In the genomic region with DNA sequence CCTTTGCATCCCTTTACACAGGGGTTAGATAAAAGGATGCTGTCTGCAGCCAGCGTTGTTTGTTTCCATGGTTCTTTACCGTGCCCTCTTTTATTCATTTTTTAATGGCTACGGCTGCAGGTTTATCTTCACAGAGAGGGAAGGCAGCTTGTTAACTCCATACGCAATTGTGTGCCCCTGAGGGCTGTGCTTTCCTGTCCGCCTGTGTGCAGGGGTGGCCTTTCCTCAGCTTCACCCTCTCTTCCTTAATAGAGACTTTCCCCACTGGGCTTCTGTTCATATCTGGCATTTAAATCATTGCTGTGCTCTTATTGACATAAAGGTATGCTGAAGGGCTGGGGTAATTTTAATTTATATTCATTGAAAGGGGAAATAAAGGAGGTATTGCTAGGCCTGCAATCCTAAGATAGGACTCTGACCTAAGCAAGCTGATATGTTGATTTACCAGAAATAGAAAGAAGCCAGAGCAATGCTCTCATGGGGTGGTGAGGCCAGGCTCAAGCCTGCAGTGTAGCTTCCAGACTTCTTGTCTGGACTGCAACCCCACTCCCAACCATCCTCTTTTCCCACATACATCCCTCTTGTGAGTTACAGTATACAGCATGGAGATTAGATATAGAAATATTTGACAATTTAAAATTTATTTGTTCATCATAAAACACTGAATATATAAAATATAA, we compare ENCODE assay signal across 18 mouse cellular contexts.
A peak's percentile ranks its signal among the peaks of the same experiment; 100 is the strongest.
DNase-seq lines count a peak whose midpoint lies in the region; ATAC-seq and TF ChIP-seq lines count a peak whose summit lies in the region.
"Had no signal": no experiment of that assay in that cellular context is flagged by ENCODE, and none has a peak within 500 bp of the region (broad histone marks: within the 10 kb centered on the region; RNA-seq: fewer than 3 reads in every experiment).

No protein-coding gene starts in this region.

- H3K9ac ChIP-seq in heart, embryonic 12.5 days, result no peak overlapping the region
- H3K9ac ChIP-seq in midbrain, postnatal 0 days (replicated peaks; ENCODE audit: low read length, poor library complexity, severe bottlenecking), result no peak overlapping the region
- no peak overlapping the region for H3K9ac ChIP-seq in hindbrain, embryonic 13.5 days
- H3K9ac ChIP-seq in midbrain, embryonic 16.5 days (ENCODE audit: low read depth, low read length), result no peak overlapping the region
- H3K9ac ChIP-seq: embryonic facial prominence, embryonic 12.5 days; intestine, embryonic 15.5 days; limb, embryonic 15.5 days had no signal

- no peak for DNase-seq in heart, adult 18-20 months
- DNase-seq in midbrain, embryonic 10.5 days (ENCODE audit: low spot score), result no peak
- DNase-seq in midbrain, postnatal 0 days (ENCODE audit: low spot score), result no peak
- no peak for DNase-seq in thymus, postnatal 4 days
- DNase-seq: adrenal gland, postnatal 36 days; cerebellum, adult 8-10 months; heart, adult 2 months; lung, postnatal 10 days; thymus, postnatal 14 days had no signal

- H3K4me3 ChIP-seq in heart, embryonic 12.5 days, result no peak overlapping the region
- H3K4me3 ChIP-seq in midbrain, embryonic 10.5 days, result no peak overlapping the region
- no peak overlapping the region for H3K4me3 ChIP-seq in midbrain, postnatal 0 days (ENCODE audit: low read depth, low read length)
- H3K4me3 ChIP-seq in hindbrain, embryonic 13.5 days, result no peak overlapping the region
- no peak overlapping the region for H3K4me3 ChIP-seq in midbrain, embryonic 16.5 days (ENCODE audit: low read depth, low read length)
- H3K4me3 ChIP-seq: embryonic facial prominence, embryonic 12.5 days; heart, adult 2 months; intestine, embryonic 15.5 days; limb, embryonic 15.5 days; megakaryocyte, embryonic 14.5 days had no signal

- no peak overlapping the region for H3K4me2 ChIP-seq in heart, embryonic 12.5 days
- H3K4me2 ChIP-seq in midbrain, postnatal 0 days (ENCODE audit: low read depth, low read length, poor library complexity, severe bottlenecking), result no peak overlapping the region
- no peak overlapping the region for H3K4me2 ChIP-seq in hindbrain, embryonic 13.5 days
- no peak overlapping the region for H3K4me2 ChIP-seq in midbrain, embryonic 16.5 days (ENCODE audit: low read length)
- H3K4me2 ChIP-seq: embryonic facial prominence, embryonic 12.5 days; intestine, embryonic 15.5 days; limb, embryonic 15.5 days had no signal

- 35% methylated on average over 5 of the region's 5 CpGs for WGBS in heart, embryonic 12.5 days
- WGBS in midbrain, embryonic 10.5 days, result 32% methylated on average over 5 of the region's 5 CpGs
- 18% methylated on average over 5 of the region's 5 CpGs for WGBS in midbrain, postnatal 0 days
- WGBS in hindbrain, embryonic 13.5 days, result 23% methylated on average over 5 of the region's 5 CpGs
- WGBS in midbrain, embryonic 16.5 days, result 15% methylated on average over 5 of the region's 5 CpGs

- H3K36me3 ChIP-seq in heart, embryonic 12.5 days, result no peaks in the 10 kb centered on the region
- no peaks in the 10 kb centered on the region for H3K36me3 ChIP-seq in midbrain, embryonic 10.5 days
- H3K36me3 ChIP-seq in midbrain, postnatal 0 days (ENCODE audit: insufficient read depth, low read length), result no peaks in the 10 kb centered on the region
- H3K36me3 ChIP-seq in hindbrain, embryonic 13.5 days, result no peaks in the 10 kb centered on the region
- no peaks in the 10 kb centered on the region for H3K36me3 ChIP-seq in midbrain, embryonic 16.5 days (ENCODE audit: control insufficient read depth, insufficient read depth, low read length)
- H3K36me3 ChIP-seq: embryonic facial prominence, embryonic 12.5 days; intestine, embryonic 15.5 days; limb, embryonic 15.5 days had no signal

- H3K27ac ChIP-seq in heart, embryonic 12.5 days (ENCODE audit: poor library complexity, severe bottlenecking), result peak overlapping the region; percentile 83
- 0 out of 2 replicates have a peak overlapping the region, but pooled peaks have one; percentile 43 for H3K27ac ChIP-seq in midbrain, embryonic 10.5 days (replicated peaks)
- no peak overlapping the region for H3K27ac ChIP-seq in midbrain, postnatal 0 days (ENCODE audit: low read depth, low read length)
- H3K27ac ChIP-seq in hindbrain, embryonic 13.5 days, result 0 out of 2 replicates have a peak overlapping the region, but pooled peaks have one; percentile 42
- H3K27ac ChIP-seq in midbrain, embryonic 16.5 days (ENCODE audit: low read length), result peak overlapping the region; percentile 59
- H3K27ac ChIP-seq: embryonic facial prominence, embryonic 12.5 days; heart, adult 2 months; intestine, embryonic 15.5 days; limb, embryonic 15.5 days had no signal

- no peak for TF ChIP-seq CTCF in midbrain, postnatal 0 days (IDR thresholded peaks at IDR 0.05)

- H3K9me3 ChIP-seq in heart, embryonic 12.5 days (replicated peaks), result no peaks in the 10 kb centered on the region
- H3K9me3 ChIP-seq in midbrain, embryonic 10.5 days (replicated peaks), result no peaks in the 10 kb centered on the region
- H3K9me3 ChIP-seq in midbrain, postnatal 0 days (ENCODE audit: low read length), result no peaks in the 10 kb centered on the region
- H3K9me3 ChIP-seq in hindbrain, embryonic 13.5 days, result no peaks in the 10 kb centered on the region
- no peaks in the 10 kb centered on the region for H3K9me3 ChIP-seq in midbrain, embryonic 16.5 days (replicated peaks; ENCODE audit: control insufficient read depth, low read length, poor library complexity, severe bottlenecking)
- H3K9me3 ChIP-seq: embryonic facial prominence, embryonic 12.5 days; intestine, embryonic 15.5 days; limb, embryonic 15.5 days; megakaryocyte, embryonic 14.5 days had no signal

- peaks cover 10% of the 10 kb centered on the region for H3K4me1 ChIP-seq in heart, embryonic 12.5 days (replicated peaks)
- peaks cover 12% of the 10 kb centered on the region for H3K4me1 ChIP-seq in midbrain, embryonic 10.5 days
- no peaks in the 10 kb centered on the region for H3K4me1 ChIP-seq in midbrain, postnatal 0 days (ENCODE audit: insufficient read depth, low read length)
- H3K4me1 ChIP-seq in hindbrain, embryonic 13.5 days (replicated peaks), result peaks cover 9% of the 10 kb centered on the region
- peaks cover 7% of the 10 kb centered on the region; the same call in 1 of the 2 replicates for H3K4me1 ChIP-seq in midbrain, embryonic 16.5 days (ENCODE audit: control insufficient read depth, insufficient read depth, low read length)
- H3K4me1 ChIP-seq: embryonic facial prominence, embryonic 12.5 days; intestine, embryonic 15.5 days; limb, embryonic 15.5 days; megakaryocyte, embryonic 14.5 days had no signal

- no peak for ATAC-seq in heart, embryonic 12.5 days (ENCODE audit: insufficient number of reproducible peaks, low FRiP score)
- no peak for ATAC-seq in midbrain, postnatal 0 days (ENCODE audit: low FRiP score)
- ATAC-seq in hindbrain, embryonic 13.5 days (ENCODE audit: low FRiP score), result peak; percentile 57; the same call in 1 of the 2 replicates
- ATAC-seq in midbrain, embryonic 16.5 days, result peak; percentile 81
- no peak for ATAC-seq in CD4-positive, CD25-positive, alpha-beta regulatory T cell, adult 4 months
- ATAC-seq: intestine, embryonic 15.5 days; Patski had no signal

- H3K27me3 ChIP-seq in heart, embryonic 12.5 days (replicated peaks), result no peaks in the 10 kb centered on the region
- no peaks in the 10 kb centered on the region; the same call in 1 of the 2 replicates for H3K27me3 ChIP-seq in midbrain, embryonic 10.5 days (ENCODE audit: low read depth, poor library complexity, severe bottlenecking)
- H3K27me3 ChIP-seq in midbrain, postnatal 0 days (ENCODE audit: insufficient read depth, low read length), result no peaks in the 10 kb centered on the region
- no peaks in the 10 kb centered on the region for H3K27me3 ChIP-seq in hindbrain, embryonic 13.5 days
- H3K27me3 ChIP-seq in midbrain, embryonic 16.5 days (ENCODE audit: control insufficient read depth, insufficient read depth, low read depth, low read length), result no peaks in the 10 kb centered on the region
- H3K27me3 ChIP-seq: embryonic facial prominence, embryonic 12.5 days; intestine, embryonic 15.5 days; limb, embryonic 15.5 days; megakaryocyte, embryonic 14.5 days had no signal

Comparison
In these comparisons a context has a peak if more than half of its experiments do, and no peak if none do; other contexts are left out.
1. ATAC-seq: peak in hindbrain, embryonic 13.5 days (single experiment) and midbrain, embryonic 16.5 days (single experiment); none in heart, embryonic 12.5 days (single experiment), midbrain, postnatal 0 days (single experiment) and CD4-positive, CD25-positive, alpha-beta regulatory T cell, adult 4 months (single experiment).